Mouse (Mus musculus) CH12.LX (cell line): Measurements from ENCODE around the gene Nck2. TPM values are rescaled to one million over a fixed set of nuclear protein-coding genes. Genes with fewer than 3 reads are reported as not detected.
A peak's percentile ranks its signal among the peaks of the same experiment; 100 is the strongest.

ENCODE experiments used
- DNase-seq: peaks from one replicate; pipeline ENCODE4 v3.0.0-alpha.2; 2013; ENCODE audit errors: extremely low read depth
- H3K27ac ChIP-seq: 2 replicates; pipeline ENCODE4 v1.5.1; 2012; ENCODE audit warnings: low read depth, mild to moderate bottlenecking, control low read depth, moderate library complexity; ENCODE audit not compliant: insufficient read depth
- H3K27me3 ChIP-seq: replicated peaks from 2 replicates; pipeline ENCODE3; 2012; ENCODE audit warnings: inconsistent platforms
- H3K36me3 ChIP-seq, 2 experiments: replicated peaks in 1 of 2; 2 replicates each; pipeline versions ENCODE3 to v1.6.1; 2012; ENCODE audit warnings: inconsistent platforms in 1 of 2, low read length in 1 of 2, mild to moderate bottlenecking in 1 of 2, mixed read lengths in 1 of 2, moderate library complexity in 1 of 2; ENCODE audit not compliant: control insufficient read depth in 1 of 2, insufficient read depth in 1 of 2
- H3K4me1 ChIP-seq, 2 experiments: 2 replicates each; pipeline ENCODE4 v1.6.1; 2012; ENCODE audit warnings: inconsistent platforms in 1 of 2, moderate library complexity in 1 of 2; ENCODE audit not compliant: insufficient read depth in 2 of 2, control insufficient read depth in 1 of 2
- H3K4me2 ChIP-seq: 2 replicates; pipeline ENCODE4 v1.6.1; 2012; ENCODE audit warnings: low read depth, mild to moderate bottlenecking, control low read depth; ENCODE audit not compliant: poor library complexity, insufficient read depth, severe bottlenecking
- H3K4me3 ChIP-seq, 3 experiments: fragments of 150-350 bp in 1 of 3; sonication (generic) in 1 of 3; replicated peaks in 1 of 3; 2 replicates each; pipeline versions ENCODE3 to v1.5.1; 2011 to 2012; ENCODE audit warnings: low read depth in 2 of 3, low read length in 2 of 3, mild to moderate bottlenecking in 2 of 3, moderate library complexity in 2 of 3, control low read depth in 1 of 3, improper control_type of control experiment in 1 of 3, inconsistent platforms in 1 of 3, mixed read lengths in 1 of 3; ENCODE audit not compliant: poor library complexity in 1 of 3
- H3K79me2 ChIP-seq: replicated peaks from 2 replicates; pipeline ENCODE4 v1.6.1; 2012; ENCODE audit warnings: mild to moderate bottlenecking, moderate library complexity; ENCODE audit not compliant: control insufficient read depth, poor library complexity, insufficient read depth, severe bottlenecking; ENCODE audit errors: extremely low read depth
- H3K9ac ChIP-seq: 2 replicates; pipeline ENCODE4 v1.6.1; 2012; ENCODE audit warnings: low read depth, mild to moderate bottlenecking, control low read depth, moderate library complexity; ENCODE audit not compliant: insufficient read depth
- H3K9me3 ChIP-seq: replicated peaks from 2 replicates; pipeline ENCODE3; 2012; ENCODE audit warnings: low read length, inconsistent platforms, mixed read lengths
- BHLHE40 ChIP-seq: IDR thresholded peaks from 2 replicates; pipeline ENCODE4 v1.6.1; 2011; ENCODE audit warnings: mild to moderate bottlenecking, low read depth, low read length, improper control_type of control experiment
- CHD1 ChIP-seq: IDR thresholded peaks from 2 replicates; pipeline ENCODE4 v1.6.1; 2012; ENCODE audit warnings: low read depth, low read length, improper control_type of control experiment, inconsistent platforms
- CHD2 ChIP-seq: IDR thresholded peaks from 2 replicates; pipeline ENCODE4 v1.6.1; 2011; ENCODE audit warnings: low read length, improper control_type of control experiment
- CTCF ChIP-seq, 2 experiments: IDR thresholded peaks in 1 of 2; conservative IDR thresholded peaks in 1 of 2; 2 replicates each; pipeline ENCODE4 v1.5.1; 2011 to 2012; ENCODE audit warnings: low read depth in 2 of 2, low read length in 2 of 2, improper control_type of control experiment in 1 of 2, inconsistent platforms in 1 of 2, mild to moderate bottlenecking in 1 of 2, moderate library complexity in 1 of 2
- E2F4 ChIP-seq: IDR thresholded peaks from 2 replicates; pipeline ENCODE4 v1.6.1; 2011; ENCODE audit warnings: low read depth, low read length, improper control_type of control experiment; ENCODE audit not compliant: insufficient replicate concordance
- ELF1 ChIP-seq: IDR thresholded peaks from 2 replicates; pipeline ENCODE4 v1.6.1; 2014; ENCODE audit warnings: low read depth, mild to moderate bottlenecking, inconsistent platforms, low read length, improper control_type of control experiment
- EP300 ChIP-seq: IDR thresholded peaks from 2 replicates; pipeline ENCODE4 v1.6.1; 2011; ENCODE audit warnings: low read length, improper control_type of control experiment
- ETS1 ChIP-seq: conservative IDR thresholded peaks from 2 replicates; pipeline ENCODE4 v1.6.1; 2012; ENCODE audit warnings: low read depth, mild to moderate bottlenecking, inconsistent platforms, low read length, improper control_type of control experiment, moderate library complexity
- GABPA ChIP-seq: IDR thresholded peaks from 2 replicates; pipeline ENCODE4 v1.6.1; 2012; ENCODE audit warnings: low read depth, low read length, improper control_type of control experiment, inconsistent platforms; ENCODE audit not compliant: insufficient replicate concordance
- HCFC1 ChIP-seq: IDR thresholded peaks from 2 replicates; pipeline ENCODE4 v1.6.1; 2012; ENCODE audit warnings: low read depth, mild to moderate bottlenecking, inconsistent platforms, low read length, improper control_type of control experiment
- IRF4 ChIP-seq: IDR thresholded peaks from 2 replicates; pipeline ENCODE4 v1.6.1; 2014; ENCODE audit warnings: low read depth, mild to moderate bottlenecking, inconsistent platforms, low read length, improper control_type of control experiment
- JUN ChIP-seq: IDR thresholded peaks from 2 replicates; pipeline ENCODE4 v1.6.1; 2011; ENCODE audit warnings: low read depth, mild to moderate bottlenecking, low read length, improper control_type of control experiment, moderate library complexity; ENCODE audit not compliant: insufficient read depth
- JUND ChIP-seq: conservative IDR thresholded peaks from 2 replicates; pipeline ENCODE4 v1.6.1; 2011; ENCODE audit warnings: low read depth, low read length, improper control_type of control experiment
- KAT2A ChIP-seq: IDR thresholded peaks from 2 replicates; pipeline ENCODE4 v1.6.1; 2012; ENCODE audit warnings: low read length, improper control_type of control experiment, inconsistent platforms; ENCODE audit not compliant: insufficient replicate concordance
- MAX ChIP-seq: IDR thresholded peaks from 2 replicates; pipeline ENCODE4 v1.6.1; 2011; ENCODE audit warnings: low read length, improper control_type of control experiment
- MAZ ChIP-seq: IDR thresholded peaks from 2 replicates; pipeline ENCODE4 v1.6.1; 2012; ENCODE audit warnings: low read depth, mild to moderate bottlenecking, inconsistent platforms, low read length, improper control_type of control experiment, moderate library complexity
- MEF2A ChIP-seq: IDR thresholded peaks from 2 replicates; pipeline ENCODE4 v1.6.1; 2014; ENCODE audit warnings: low read depth, mild to moderate bottlenecking, inconsistent platforms, low read length, improper control_type of control experiment, borderline replicate concordance
- MXI1 ChIP-seq: IDR thresholded peaks from 2 replicates; pipeline ENCODE4 v1.6.1; 2011; ENCODE audit warnings: mild to moderate bottlenecking, low read depth, low read length, improper control_type of control experiment
- MYC ChIP-seq: IDR thresholded peaks from 2 replicates; pipeline ENCODE4 v1.6.1; 2011; ENCODE audit warnings: low read depth, mild to moderate bottlenecking, improper control_type of control experiment, low read length
- NELFE ChIP-seq: IDR thresholded peaks from 2 replicates; pipeline ENCODE4 v1.6.1; 2011; ENCODE audit warnings: low read depth, low read length, improper control_type of control experiment
- NRF1 ChIP-seq: IDR thresholded peaks from 2 replicates; pipeline ENCODE4 v1.6.1; 2014; ENCODE audit warnings: low read depth, mild to moderate bottlenecking, inconsistent platforms, low read length, improper control_type of control experiment, moderate library complexity
- PAX5 ChIP-seq: IDR thresholded peaks from 2 replicates; pipeline ENCODE4 v1.6.1; 2012; ENCODE audit warnings: low read length, inconsistent platforms, mixed read lengths
- POLR2A ChIP-seq: IDR thresholded peaks from 2 replicates; pipeline ENCODE4 v1.6.1; 2011; ENCODE audit warnings: low read depth, mild to moderate bottlenecking, improper control_type of control experiment, low read length
- POLR2AphosphoS2 ChIP-seq: IDR thresholded peaks from 2 replicates; pipeline ENCODE4 v1.6.1; 2011; ENCODE audit warnings: low read depth, low read length, improper control_type of control experiment
- RAD21 ChIP-seq: IDR thresholded peaks from 2 replicates; pipeline ENCODE4 v1.6.1; 2011; ENCODE audit warnings: low read depth, mild to moderate bottlenecking, low read length, improper control_type of control experiment, moderate library complexity
- RCOR1 ChIP-seq: conservative IDR thresholded peaks from 2 replicates; pipeline ENCODE4 v1.6.1; 2012; ENCODE audit warnings: low read depth, mild to moderate bottlenecking, inconsistent platforms, low read length, improper control_type of control experiment
- SIN3A ChIP-seq: IDR thresholded peaks from 2 replicates; pipeline ENCODE4 v1.6.1; 2012; ENCODE audit warnings: low read length, improper control_type of control experiment, inconsistent platforms
- SMC3 ChIP-seq: IDR thresholded peaks from 2 replicates; pipeline ENCODE4 v1.6.1; 2011; ENCODE audit warnings: low read depth, low read length, improper control_type of control experiment
- TBP ChIP-seq: conservative IDR thresholded peaks from 2 replicates; pipeline ENCODE4 v1.6.1; 2011; ENCODE audit warnings: low read depth, low read length, improper control_type of control experiment
- TCF12 ChIP-seq: IDR thresholded peaks from 2 replicates; pipeline ENCODE4 v1.6.1; 2014; ENCODE audit warnings: low read depth, mild to moderate bottlenecking, inconsistent platforms, low read length, improper control_type of control experiment
- UBTF ChIP-seq: IDR thresholded peaks from 2 replicates; pipeline ENCODE4 v1.6.1; 2012; ENCODE audit warnings: low read depth, mild to moderate bottlenecking, inconsistent platforms, low read length, improper control_type of control experiment, moderate library complexity
- USF1 ChIP-seq: IDR thresholded peaks from 2 replicates; pipeline ENCODE4 v1.6.1; 2014; ENCODE audit warnings: low read depth, mild to moderate bottlenecking, inconsistent platforms, low read length, improper control_type of control experiment
- USF2 ChIP-seq: conservative IDR thresholded peaks from 2 replicates; pipeline ENCODE4 v1.6.1; 2011; ENCODE audit warnings: low read depth, low read length, improper control_type of control experiment
- ZC3H11A ChIP-seq: IDR thresholded peaks from 2 replicates; pipeline ENCODE4 v1.6.1; 2012; ENCODE audit warnings: low read depth, mild to moderate bottlenecking, inconsistent platforms, low read length, improper control_type of control experiment
- ZKSCAN1 ChIP-seq: IDR thresholded peaks from 2 replicates; pipeline ENCODE4 v1.6.1; 2012; ENCODE audit warnings: low read depth, inconsistent platforms, low read length, improper control_type of control experiment, borderline replicate concordance
- ZMIZ1 ChIP-seq: IDR thresholded peaks from 2 replicates; pipeline ENCODE4 v1.6.1; 2012; ENCODE audit warnings: low read depth, mild to moderate bottlenecking, inconsistent platforms, low read length, improper control_type of control experiment
- ZNF384 ChIP-seq: IDR thresholded peaks from 2 replicates; pipeline ENCODE4 v1.6.1; 2012; ENCODE audit warnings: low read depth, low read length, improper control_type of control experiment, inconsistent platforms
- dilution Hi-C: fragments of 300-500 bp; cut with MboI; formaldehyde crosslinking; loops from 2 replicates; pipeline ENCODE4 v1.14.3; 2020; ENCODE audit warnings: low sequenced_read_pairs; ENCODE audit not compliant: extremely low pct_unique_long_range_greater_than_20kb, extremely low pct_ligation_motif_present
- in situ Hi-C: fragments of 300-500 bp; cut with MboI; formaldehyde crosslinking; loops from 3 replicates; pipeline ENCODE4 v1.14.3; 2019; ENCODE audit warnings: low sequenced_read_pairs, low pct_ligation_motif_present, low pct_unique_long_range_greater_than_20kb, mixed read lengths
- polyA plus RNA-seq: library from polyadenylated mRNA; unstranded; fragments of >175 nt; gene quantifications from 2 replicates; pipeline ENCODE4 v1.2.1, GENCODE M21; 2012; ENCODE audit warnings: low read depth; ENCODE audit not compliant: insufficient read length
- total RNA-seq, 2 experiments: library from RNA; depleted of rRNA; stranded (reverse); fragments of 300-350 nt in 1 of 2; fragments of >200 nt in 1 of 2; gene quantifications; 2 replicates each; pipeline ENCODE4 v1.2.3; 2012 to 2014

Nck2 gene
- total and polyA plus RNA-seq, 3 experiments, result 4.4 to 7.6 (median 4.6) TPM

- Histone ChIP-seq H3K4me2 (peak overlapping the region; percentile 77), H3K27me3 (no peaks in the 10 kb centered on the region), H3K9me3 (no peaks in the 10 kb centered on the region), H3K79me2 (no peaks in the 10 kb centered on the region), H3K9ac (peak overlapping the region; percentile 12), H3K4me3 (peak overlapping the region in 2 of 3 experiments; percentile 22 to 36), H3K36me3 (no peaks in the 10 kb centered on the region), H3K27ac (peak overlapping the region; percentile 90), H3K4me1 (peaks cover 35 to 85% of the 10 kb centered on the region in 2 experiments)
- in situ Hi-C loops, result loop anchor here (25.0 kb wide), 1 partner anchor 163 kb away; no protein-coding TSS in a partner anchor
- dilution Hi-C loops, result no loop called here
- peak; percentile 86 for DNase-seq
- TF ChIP-seq TCF12, result peak; percentile 72
- peak; percentile 68; the same call in 1 of the 2 replicates for TF ChIP-seq ELF1
- no peak for TF ChIP-seq ZC3H11A
- TF ChIP-seq RCOR1, result peak; percentile 65
- peak; percentile 40; the same call in 1 of the 2 replicates for TF ChIP-seq HCFC1
- peak; percentile 28; the same call in 1 of the 2 replicates for TF ChIP-seq SMC3
- no peak for TF ChIP-seq GABPA
- TF ChIP-seq MAZ, result peak; percentile 90
- no peak for TF ChIP-seq PAX5
- no peak for TF ChIP-seq E2F4
- TF ChIP-seq CTCF (conservative IDR thresholded peaks at IDR 0.05 in 1 of 2, IDR thresholded peaks at IDR 0.05 in 1 of 2; ENCODE audit: low read depth in 2 of 2, low read length in 2 of 2), result 0 out of 4 replicates have a peak, but pooled peaks of 1 of the 2 experiments have one; percentile 8
- TF ChIP-seq CHD1, result peak; percentile 79; the same call in 1 of the 2 replicates
- no peak for TF ChIP-seq CHD2
- peak; percentile 28; the same call in 1 of the 2 replicates for TF ChIP-seq POLR2A
- TF ChIP-seq BHLHE40, result peak; percentile 83
- TF ChIP-seq JUND, result peak; percentile 91
- TF ChIP-seq TBP, result peak; percentile 63; the same call in 1 of the 2 replicates
- TF ChIP-seq UBTF, result peak; percentile 82
- TF ChIP-seq USF2, result no peak; the same call in 1 of the 2 replicates
- TF ChIP-seq MYC, result peak; percentile 70
- TF ChIP-seq JUN, result peak; percentile 85
- no peak for TF ChIP-seq KAT2A
- peak; percentile 97 for TF ChIP-seq ETS1
- peak; percentile 31; the same call in 1 of the 2 replicates for TF ChIP-seq ZNF384
- peak; percentile 90 for TF ChIP-seq EP300
- TF ChIP-seq NELFE, result 0 out of 2 replicates have a peak, but pooled peaks have one; percentile 41
- TF ChIP-seq USF1, result no peak
- TF ChIP-seq ZKSCAN1, result no peak
- peak; percentile 82 for TF ChIP-seq MEF2A
- TF ChIP-seq SIN3A, result peak; percentile 72
- no peak for TF ChIP-seq POLR2AphosphoS2
- peak; percentile 96 for TF ChIP-seq MXI1
- TF ChIP-seq ZMIZ1, result no peak
- peak; percentile 14 for TF ChIP-seq RAD21
- peak; percentile 96 for TF ChIP-seq IRF4
- TF ChIP-seq MAX, result peak; percentile 85
- 0 out of 2 replicates have a peak, but pooled peaks have one; percentile 10 for TF ChIP-seq NRF1
Measured at GRCm38 (mm10) chr1:43474535-43475409, 30.4 kb downstream of the Nck2 start.
